Mouse (Mus musculus) forelimb bud, embryonic 11.5 days (tissue): Measurements from ENCODE around the gene Lrp2.
A peak's percentile ranks its signal among the peaks of the same experiment; 100 is the strongest.

ENCODE experiments used
- DNase-seq: peaks from one replicate; pipeline ENCODE4 v3.0.0-alpha.2; 2012; ENCODE audit warnings: low read depth, low spot score

Lrp2 gene

GRCm38 (mm10) chr2:69530126-69530525 is 55.7 kb downstream of the Lrp2 start:
- no peak for DNase-seq

GRCm38 (mm10) chr2:69520273-69520672 is 65.6 kb downstream of the Lrp2 start:
- DNase-seq, result no peak

- no peak for DNase-seq
These were observed 67.6 kb downstream of the Lrp2 start for GRCm38 (mm10) chr2:69518307-69518706.

- DNase-seq, result no peak
These were observed 74.1 kb downstream of the Lrp2 start for GRCm38 (mm10) chr2:69511766-69512165.

GRCm38 (mm10) chr2:69500357-69500756 is 85.5 kb downstream of the Lrp2 start:
- DNase-seq, result no peak

GRCm38 (mm10) chr2:69493130-69493529 is 92.7 kb downstream of the Lrp2 start:
- DNase-seq, result no peak

- DNase-seq, result no peak
These were observed 104.9 kb downstream of the Lrp2 start for GRCm38 (mm10) chr2:69480965-69481364.

GRCm38 (mm10) chr2:69479859-69480258 is 106.0 kb downstream of the Lrp2 start:
- no peak for DNase-seq

- DNase-seq, result no peak
These were observed 109.0 kb downstream of the Lrp2 start for GRCm38 (mm10) chr2:69476901-69477300.

- no peak for DNase-seq
These were observed 110.7 kb downstream of the Lrp2 start for GRCm38 (mm10) chr2:69475177-69475576.

- DNase-seq, result no peak
These were observed 114.0 kb downstream of the Lrp2 start for GRCm38 (mm10) chr2:69471837-69472236.

GRCm38 (mm10) chr2:69463609-69464008 is 122.3 kb downstream of the Lrp2 start:
- no peak for DNase-seq

GRCm38 (mm10) chr2:69459481-69459880 is 126.4 kb downstream of the Lrp2 start:
- DNase-seq, result no peak

GRCm38 (mm10) chr2:69451128-69451527 is 134.7 kb downstream of the Lrp2 start:
- no peak for DNase-seq

GRCm38 (mm10) chr2:69448581-69448980 is 137.3 kb downstream of the Lrp2 start:
- DNase-seq, result no peak

GRCm38 (mm10) chr2:69445896-69446472 is 139.9 kb downstream of the Lrp2 start:
- DNase-seq, result no peak

GRCm38 (mm10) chr2:69441656-69442055 is 144.2 kb downstream of the Lrp2 start:
- DNase-seq, result no peak

GRCm38 (mm10) chr2:69428116-69428515 is 157.7 kb downstream of the Lrp2 start:
- peak; percentile 81 for DNase-seq

GRCm38 (mm10) chr2:69427141-69427540 is 158.7 kb downstream of the Lrp2 start:
- no peak for DNase-seq

- no peak for DNase-seq
These were observed 159.8 kb downstream of the Lrp2 start for GRCm38 (mm10) chr2:69426081-69426480.

- DNase-seq, result no peak
These were observed 161.0 kb downstream of the Lrp2 start for GRCm38 (mm10) chr2:69424829-69425228.

- DNase-seq, result no peak
These were observed 167.5 kb downstream of the Lrp2 start for GRCm38 (mm10) chr2:69418294-69418881.

GRCm38 (mm10) chr2:69415070-69415469 is 170.8 kb downstream of the Lrp2 start:
- DNase-seq, result no peak

GRCm38 (mm10) chr2:69414539-69414938 is 171.3 kb downstream of the Lrp2 start:
- DNase-seq, result no peak
